Mouse (Mus musculus) C2C12 (cell line): ENCODE data around the gene Rnf111.

Source experiments
- CEBPB ChIP-seq: IDR thresholded peaks from one replicate; pipeline ENCODE4 v1.6.1; 2011; ENCODE audit warnings: low read depth, mild to moderate bottlenecking, control low read depth, moderate library complexity
- CTCF ChIP-seq: IDR thresholded peaks from one replicate; pipeline ENCODE4 v1.5.1; 2011; ENCODE audit not compliant: control insufficient read depth, insufficient read depth, insufficient read length
- FOSL1 ChIP-seq: IDR thresholded peaks from one replicate; pipeline ENCODE4 v1.8.0; 2011; ENCODE audit warnings: mild to moderate bottlenecking, low read length; ENCODE audit not compliant: poor library complexity, insufficient read depth, severe bottlenecking
- MAX ChIP-seq: IDR thresholded peaks from one replicate; pipeline ENCODE4 v1.6.1; 2011; ENCODE audit warnings: mild to moderate bottlenecking, control low read depth

DNA sequence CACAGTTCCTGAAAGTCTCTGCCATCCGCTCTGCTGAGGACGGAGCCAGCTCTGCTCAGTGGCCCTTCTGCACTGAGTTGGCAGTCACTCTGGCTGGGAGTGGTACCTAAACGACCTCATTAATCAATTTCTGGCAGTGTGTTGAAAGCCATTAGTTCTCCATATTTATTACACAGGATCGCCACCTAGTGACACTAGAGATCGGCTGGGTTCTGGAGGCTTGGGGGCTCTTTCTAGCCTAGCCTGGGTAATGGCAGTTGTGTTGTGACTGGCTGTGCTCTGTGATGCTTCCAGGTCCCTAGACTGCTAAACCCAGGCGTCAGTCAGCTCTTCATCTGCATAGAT, 111.0 kb downstream of the Rnf111 start:
- no peak for TF ChIP-seq CTCF
- no peak for TF ChIP-seq MAX
- no peak for TF ChIP-seq CEBPB
- TF ChIP-seq FOSL1, result no peak
